Mouse (Mus musculus) myocyte (in vitro differentiated cells): ENCODE data around the gene Myo19. TPM values are rescaled to one million over a fixed set of nuclear protein-coding genes. Genes with fewer than 3 reads are reported as not detected.

Experiments
- H3K27me3 ChIP-seq: one replicate; pipeline ENCODE4 v1.6.1; 2011; ENCODE audit not compliant: control insufficient read depth, insufficient read depth, insufficient read length
- H3K36me3 ChIP-seq: one replicate; pipeline ENCODE4 v1.6.1; 2011; ENCODE audit not compliant: control insufficient read depth, insufficient read depth
- H3K4me2 ChIP-seq: one replicate; pipeline ENCODE4 v1.6.1; 2011; ENCODE audit warnings: low read depth, control low read depth
- H3K4me3 ChIP-seq: one replicate; pipeline ENCODE4 v1.5.1; 2011; ENCODE audit warnings: mild to moderate bottlenecking, control low read depth, moderate library complexity
- H3K79me2 ChIP-seq: one replicate; pipeline ENCODE4 v1.6.1; 2011; ENCODE audit not compliant: control insufficient read depth, insufficient read depth
- H3ac ChIP-seq: one replicate; pipeline ENCODE4 v1.6.1; 2011; ENCODE audit not compliant: control insufficient read depth, insufficient read length
- CEBPB ChIP-seq: IDR thresholded peaks from 2 replicates; pipeline ENCODE4 v1.6.1; 2011; ENCODE audit warnings: mild to moderate bottlenecking, moderate library complexity; ENCODE audit not compliant: poor library complexity, insufficient read depth, severe bottlenecking
- E2F4 ChIP-seq: IDR thresholded peaks from one replicate; pipeline ENCODE4 v1.6.1; 2011; ENCODE audit warnings: mild to moderate bottlenecking, control low read depth, moderate library complexity; ENCODE audit not compliant: insufficient read depth
- MAX ChIP-seq: IDR thresholded peaks from one replicate; pipeline ENCODE4 v1.6.1; 2011; ENCODE audit warnings: low read depth, mild to moderate bottlenecking, control low read depth
- MYOD1 ChIP-seq, 3 experiments: IDR thresholded peaks; one replicate each; pipeline ENCODE4 v1.6.1; 2011; ENCODE audit warnings: control low read depth in 2 of 3, low read depth in 2 of 3, mild to moderate bottlenecking in 2 of 3, moderate library complexity in 1 of 3; ENCODE audit not compliant: insufficient read length in 2 of 3, control insufficient read depth in 1 of 3
- MYOG ChIP-seq, 3 experiments: IDR thresholded peaks; one replicate each; pipeline ENCODE4 v1.6.1; 2011; ENCODE audit warnings: control low read depth in 2 of 3, low read depth in 2 of 3, mild to moderate bottlenecking in 2 of 3; ENCODE audit not compliant: insufficient read length in 2 of 3, control insufficient read depth in 1 of 3, insufficient read depth in 1 of 3
- POLR2A ChIP-seq: IDR thresholded peaks from one replicate; pipeline ENCODE4 v1.6.1; 2011; ENCODE audit warnings: low read depth, mild to moderate bottlenecking, control low read depth, moderate library complexity; ENCODE audit not compliant: insufficient read length
- POLR2AphosphoS2 ChIP-seq: IDR thresholded peaks from one replicate; pipeline ENCODE4 v1.6.1; 2011; ENCODE audit warnings: low read depth, control low read depth; ENCODE audit not compliant: insufficient read length
- REST ChIP-seq: IDR thresholded peaks from one replicate; pipeline ENCODE4 v1.6.1; 2011; ENCODE audit warnings: mild to moderate bottlenecking, control low read depth, moderate library complexity; ENCODE audit not compliant: insufficient read depth, insufficient read length
- SRF ChIP-seq: IDR thresholded peaks from one replicate; pipeline ENCODE4 v1.6.1; 2011; ENCODE audit warnings: low read depth; ENCODE audit not compliant: control insufficient read depth, insufficient read length
- TCF12 ChIP-seq: IDR thresholded peaks from one replicate; pipeline ENCODE4 v1.6.1; 2011; ENCODE audit warnings: mild to moderate bottlenecking, control low read depth; ENCODE audit not compliant: poor library complexity, insufficient read depth, severe bottlenecking
- TCF3 ChIP-seq: IDR thresholded peaks from one replicate; pipeline ENCODE4 v1.6.1; 2011; ENCODE audit warnings: low read depth, control low read depth; ENCODE audit not compliant: insufficient read length
- USF1 ChIP-seq: IDR thresholded peaks from one replicate; pipeline ENCODE4 v1.6.1; 2011; ENCODE audit warnings: low read depth, mild to moderate bottlenecking, control low read depth, moderate library complexity
- polyA plus RNA-seq: library from polyadenylated mRNA; unstranded; fragments of >200 nt; fragmentation: generic; extraction: Trizol; gene quantifications from one replicate; pipeline ENCODE4 v1.2.1, GENCODE M21; 2012; ENCODE audit warnings: missing spikeins

The Myo19 gene
- polyA plus RNA-seq, 1 experiment = 4.8 TPM

DNA sequence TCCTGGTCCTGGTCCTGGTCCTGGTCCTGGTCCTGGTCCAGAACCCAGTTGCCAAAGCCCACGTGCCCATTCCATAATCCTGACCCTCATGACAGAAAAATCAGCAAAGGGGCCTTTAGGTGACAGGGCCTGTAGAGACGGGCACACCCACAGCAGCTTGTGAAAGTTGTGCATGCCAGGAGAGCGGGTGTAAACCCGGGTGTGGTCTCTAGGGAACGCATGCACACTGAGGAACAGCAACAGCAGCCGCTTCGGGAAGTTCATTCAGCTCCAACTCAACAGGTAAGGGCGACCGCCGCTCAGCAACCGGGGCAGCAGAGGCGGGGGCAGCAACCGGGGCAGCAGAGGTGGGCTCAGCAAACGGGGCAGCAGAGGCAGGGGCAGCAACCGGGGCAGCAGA is 13.2 kb downstream of the Myo19 start:
- no peak overlapping the region for H3ac ChIP-seq
- H3K4me3 ChIP-seq = no peak overlapping the region
- TF ChIP-seq TCF12 = no peak
- no peak for TF ChIP-seq E2F4
- TF ChIP-seq MAX = no peak
- no peak for TF ChIP-seq SRF
- TF ChIP-seq USF1 = no peak
- no peak for TF ChIP-seq POLR2AphosphoS2
- TF ChIP-seq TCF3 = no peak
- TF ChIP-seq POLR2A = no peak
- TF ChIP-seq REST = no peak
- TF ChIP-seq CEBPB = no peak
- TF ChIP-seq MYOG (IDR thresholded peaks at IDR 0.05; ENCODE audit: control insufficient read depth in 1 of 3, insufficient read depth in 1 of 3, insufficient read length in 2 of 3, low read depth in 2 of 3) = no peak
- TF ChIP-seq MYOD1 (IDR thresholded peaks at IDR 0.05; ENCODE audit: control insufficient read depth in 1 of 3, insufficient read length in 2 of 3, low read depth in 2 of 3) = no peak
- H3K79me2 ChIP-seq = no peaks in the 10 kb centered on the region
- peaks cover 18% of the 10 kb centered on the region for H3K36me3 ChIP-seq
- no peaks in the 10 kb centered on the region for H3K27me3 ChIP-seq
- no peak overlapping the region for H3K4me2 ChIP-seq

DNA sequence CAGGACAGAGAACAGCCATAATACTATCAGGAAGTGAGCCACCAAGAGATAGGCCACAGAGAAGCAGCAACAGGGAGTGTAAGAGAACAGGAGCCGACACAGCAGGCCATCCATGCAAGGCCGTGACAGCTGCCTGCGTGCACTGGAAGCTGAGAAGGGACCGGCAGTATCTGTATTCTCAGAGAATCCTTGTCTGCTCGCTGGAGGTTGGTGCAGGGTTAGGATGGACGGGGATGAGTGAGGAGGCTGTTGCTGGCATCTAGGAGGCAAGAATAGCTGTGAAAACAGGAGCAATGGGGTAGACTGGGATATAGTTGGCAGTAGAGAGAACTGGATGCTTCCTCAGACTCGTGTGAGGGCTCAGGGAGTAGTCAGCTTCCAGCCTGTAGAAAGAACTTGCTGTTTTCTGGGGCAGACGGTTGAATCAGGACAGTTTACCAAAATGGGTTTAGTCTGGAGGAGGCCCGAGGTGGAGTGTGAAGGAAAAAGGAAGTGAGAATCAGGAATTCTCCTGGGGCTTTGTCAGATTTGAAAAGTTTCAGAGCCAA is 24.7 kb downstream of the Myo19 start:
- no peak for TF ChIP-seq E2F4
- no peak for TF ChIP-seq SRF
- no peak for TF ChIP-seq TCF3
- no peak for TF ChIP-seq MYOD1 (IDR thresholded peaks at IDR 0.05; ENCODE audit: control insufficient read depth in 1 of 3, insufficient read length in 2 of 3, low read depth in 2 of 3)
- TF ChIP-seq MAX = no peak
- TF ChIP-seq TCF12 = no peak
- no peak for TF ChIP-seq POLR2A
- no peak for TF ChIP-seq USF1
- TF ChIP-seq MYOG (IDR thresholded peaks at IDR 0.05; ENCODE audit: control insufficient read depth in 1 of 3, insufficient read depth in 1 of 3, insufficient read length in 2 of 3, low read depth in 2 of 3) = no peak
- no peak for TF ChIP-seq REST
- no peak for TF ChIP-seq POLR2AphosphoS2
- TF ChIP-seq CEBPB = no peak
- peaks cover 14% of the 10 kb centered on the region for H3K36me3 ChIP-seq
- no peaks in the 10 kb centered on the region for H3K27me3 ChIP-seq
- H3K79me2 ChIP-seq = no peaks in the 10 kb centered on the region
- no peak overlapping the region for H3K4me2 ChIP-seq
- no peak overlapping the region for H3ac ChIP-seq
- H3K4me3 ChIP-seq = no peak overlapping the region

DNA sequence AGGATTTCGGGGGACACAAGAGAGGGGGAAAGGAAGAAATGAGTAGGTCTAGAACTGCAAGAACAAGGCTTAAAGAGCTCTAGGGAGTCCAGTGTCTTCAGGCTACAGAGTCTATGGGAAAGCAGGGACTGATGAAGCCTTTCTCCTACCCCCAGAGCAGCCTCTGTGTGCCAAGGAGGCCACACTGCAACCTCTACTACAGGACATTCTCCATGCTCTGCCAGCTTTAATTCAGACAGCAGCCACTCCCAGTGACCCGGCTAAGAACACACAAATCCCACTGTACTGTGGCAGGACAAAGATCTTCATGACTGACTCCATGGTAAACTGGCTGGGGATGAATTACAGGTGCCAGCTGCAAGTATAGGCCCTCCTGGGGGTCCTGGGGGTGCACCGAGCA is 27.1 kb downstream of the Myo19 start:
- no peak overlapping the region for H3K4me2 ChIP-seq

DNA sequence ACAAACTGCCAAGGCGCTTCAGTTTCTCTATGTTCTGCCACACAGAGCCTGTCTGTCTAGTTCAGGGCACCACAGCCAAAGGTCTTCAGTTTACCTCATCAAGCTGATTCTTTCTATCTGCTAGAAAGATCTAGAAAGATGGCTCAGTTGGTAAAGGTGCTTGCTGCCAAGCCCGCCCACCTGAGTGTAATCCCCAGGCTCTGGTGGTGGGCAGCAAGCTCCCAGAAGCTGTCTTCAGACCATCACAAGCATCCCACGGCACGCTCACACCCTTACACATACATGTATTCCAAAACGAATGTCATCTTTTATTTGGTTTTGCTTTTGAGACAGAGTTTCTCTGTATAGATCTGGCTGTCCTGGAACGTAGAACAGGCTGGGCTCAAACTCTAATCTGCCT is 28.5 kb downstream of the Myo19 start:
- TF ChIP-seq SRF (no peak), REST (no peak), USF1 (no peak), POLR2A (no peak), E2F4 (no peak)
- H3K27me3 ChIP-seq = no peaks in the 10 kb centered on the region
- H3K36me3 ChIP-seq = peaks cover 10% of the 10 kb centered on the region
- H3ac ChIP-seq = no peak overlapping the region
- no peaks in the 10 kb centered on the region for H3K79me2 ChIP-seq
- no peak overlapping the region for H3K4me3 ChIP-seq
- H3K4me2 ChIP-seq = no peak overlapping the region

More for the DNA sequence above, 27.1 kb downstream of the Myo19 start:
- Histone ChIP-seq H3K4me3 (no peak overlapping the region), H3K79me2 (no peaks in the 10 kb centered on the region), H3K27me3 (no peaks in the 10 kb centered on the region), H3ac (no peak overlapping the region), H3K36me3 (peaks cover 10% of the 10 kb centered on the region)
- TF ChIP-seq POLR2A = no peak
- no peak for TF ChIP-seq MYOD1 (IDR thresholded peaks at IDR 0.05; ENCODE audit: control insufficient read depth in 1 of 3, insufficient read length in 2 of 3, low read depth in 2 of 3)
- no peak for TF ChIP-seq POLR2AphosphoS2
- TF ChIP-seq E2F4 = no peak
- TF ChIP-seq SRF = no peak
- TF ChIP-seq MAX = no peak
- TF ChIP-seq MYOG (IDR thresholded peaks at IDR 0.05; ENCODE audit: control insufficient read depth in 1 of 3, insufficient read depth in 1 of 3, insufficient read length in 2 of 3, low read depth in 2 of 3) = no peak
- TF ChIP-seq REST = no peak
- TF ChIP-seq TCF12 = no peak
- no peak for TF ChIP-seq CEBPB
- no peak for TF ChIP-seq TCF3
- no peak for TF ChIP-seq USF1
